Mouse (Mus musculus) T-cell, adult 2 months (primary cell): ENCODE data around the gene Zfp672.
A peak's percentile ranks its signal among the peaks of the same experiment; 100 is the strongest.
"Not testable (repeated sequence)": the region's sequence is repeated elsewhere in the genome, so short reads cannot be mapped to it uniquely, and the experiment has no call there.

ENCODE experiments used
- DNase-seq: peaks from one replicate; pipeline ENCODE4 v3.0.0; 2022; ENCODE audit warnings: low spot score

Gene Zfp672

GRCm38 (mm10) chr11:58324614-58325229 lies 5.4 kb downstream of the Zfp672 start:
- DNase-seq: no peak

- no peak for DNase-seq
Measured at GRCm38 (mm10) chr11:58323570-58324340, 6.4 kb downstream of the Zfp672 start.

- peak; percentile 96 for DNase-seq
Measured at GRCm38 (mm10) chr11:58322824-58323569, 7.1 kb downstream of the Zfp672 start.

- no peak for DNase-seq
Measured at GRCm38 (mm10) chr11:58316768-58317390, 13.3 kb downstream of the Zfp672 start.

GRCm38 (mm10) chr11:58316344-58316743 lies 13.8 kb downstream of the Zfp672 start:
- DNase-seq: no peak

- no peak for DNase-seq
Measured at GRCm38 (mm10) chr11:58315536-58316168, 14.5 kb downstream of the Zfp672 start.

GRCm38 (mm10) chr11:58314069-58314468 lies 16.1 kb downstream of the Zfp672 start:
- no peak for DNase-seq

GRCm38 (mm10) chr11:58308661-58309060 lies 21.5 kb downstream of the Zfp672 start:
- DNase-seq: no peak

GRCm38 (mm10) chr11:58307411-58308080 lies 22.6 kb downstream of the Zfp672 start:
- DNase-seq: peak; percentile 63

- peak; percentile 87 for DNase-seq
Measured at GRCm38 (mm10) chr11:58306860-58307308, 23.3 kb downstream of the Zfp672 start, which contains the start of gene Zfp692. Gene Zfp692, plus strand, starts transcription at chr11:58307069.

GRCm38 (mm10) chr11:58305299-58305698 lies 24.8 kb downstream of the Zfp672 start:
- not testable (repeated sequence) for DNase-seq

- DNase-seq: no peak
Measured at GRCm38 (mm10) chr11:58303594-58303993, 26.5 kb downstream of the Zfp672 start.

- no peak for DNase-seq
Measured at GRCm38 (mm10) chr11:58302774-58303445, 27.2 kb downstream of the Zfp672 start.

- DNase-seq: peak; percentile 94
Measured at GRCm38 (mm10) chr11:58301837-58302754, 28.0 kb downstream of the Zfp672 start.

GRCm38 (mm10) chr11:58301057-58301456 lies 29.1 kb downstream of the Zfp672 start:
- DNase-seq: peak; percentile 75

- no peak for DNase-seq
Measured at GRCm38 (mm10) chr11:58297396-58297795, 32.7 kb downstream of the Zfp672 start.

GRCm38 (mm10) chr11:58292791-58293190 lies 37.3 kb downstream of the Zfp672 start:
- no peak for DNase-seq

GRCm38 (mm10) chr11:58290812-58291211 lies 39.3 kb downstream of the Zfp672 start:
- DNase-seq: no peak

- peak; percentile 15 for DNase-seq
Measured at GRCm38 (mm10) chr11:58289992-58290682, 40.0 kb downstream of the Zfp672 start.
